Mouse (Mus musculus) embryonic facial prominence, embryonic 15.5 days (tissue): Measurements from ENCODE around the gene Mrpl2. TPM values are rescaled to one million over a fixed set of nuclear protein-coding genes. Genes with fewer than 3 reads are reported as not detected.
A peak's percentile ranks its signal among the peaks of the same experiment; 100 is the strongest.

ENCODE experiments used
- ATAC-seq: fragments of 200-750 bp; cut with Nextera tagmentation; 2 replicates; pipeline ENCODE4 v1.8.0; 2017; ENCODE audit warnings: low read depth, moderate TSS enrichment; ENCODE audit not compliant: insufficient number of reproducible peaks, low FRiP score, low TSS enrichment
- H3K27ac ChIP-seq: fragments of 300-500 bp; sonication (generic); replicated peaks from 2 replicates; pipeline ENCODE4 v1.5.1; 2015; ENCODE audit warnings: mild to moderate bottlenecking, inconsistent platforms
- H3K27me3 ChIP-seq: fragments of 300-500 bp; sonication (generic); 2 replicates; pipeline ENCODE4 v1.6.1; 2015; ENCODE audit warnings: inconsistent platforms
- H3K36me3 ChIP-seq: fragments of 300-500 bp; sonication (generic); 2 replicates; pipeline ENCODE4 v1.6.1; 2015; ENCODE audit warnings: mild to moderate bottlenecking, inconsistent platforms
- H3K4me1 ChIP-seq: fragments of 300-500 bp; sonication (generic); 2 replicates; pipeline ENCODE4 v1.6.1; 2015; ENCODE audit warnings: inconsistent platforms
- H3K4me2 ChIP-seq: fragments of 300-500 bp; sonication (generic); replicated peaks from 2 replicates; pipeline ENCODE4 v1.6.1; 2015; ENCODE audit warnings: mild to moderate bottlenecking, inconsistent platforms
- H3K4me3 ChIP-seq: fragments of 300-500 bp; sonication (generic); replicated peaks from 2 replicates; pipeline ENCODE4 v1.5.1; 2015; ENCODE audit warnings: mild to moderate bottlenecking, inconsistent platforms
- H3K9ac ChIP-seq: fragments of 300-500 bp; sonication (generic); 2 replicates; pipeline ENCODE4 v1.6.1; 2015; ENCODE audit warnings: inconsistent platforms
- H3K9me3 ChIP-seq: fragments of 300-500 bp; sonication (generic); replicated peaks from 2 replicates; pipeline ENCODE4 v1.6.1; 2016; ENCODE audit warnings: inconsistent platforms
- WGBS: fragments of 180-500 bp; shearing (Covaris S2); methylation state at CpG from one replicate; pipeline ENCODE4 v1.1.7; 2015; 5-methylcytosine and 5-hydroxymethylcytosine counted together
- polyA plus RNA-seq: library from polyadenylated mRNA; unstranded; fragments of >200 nt; fragmentation: Nextera tagmentation; extraction: Ambion mirVana; gene quantifications from 2 replicates; pipeline ENCODE4 v1.2.1, GENCODE M21; 2015

Mrpl2 gene
- polyA plus RNA-seq, 1 experiment from 2014 or later = 95.8 TPM

DNA sequence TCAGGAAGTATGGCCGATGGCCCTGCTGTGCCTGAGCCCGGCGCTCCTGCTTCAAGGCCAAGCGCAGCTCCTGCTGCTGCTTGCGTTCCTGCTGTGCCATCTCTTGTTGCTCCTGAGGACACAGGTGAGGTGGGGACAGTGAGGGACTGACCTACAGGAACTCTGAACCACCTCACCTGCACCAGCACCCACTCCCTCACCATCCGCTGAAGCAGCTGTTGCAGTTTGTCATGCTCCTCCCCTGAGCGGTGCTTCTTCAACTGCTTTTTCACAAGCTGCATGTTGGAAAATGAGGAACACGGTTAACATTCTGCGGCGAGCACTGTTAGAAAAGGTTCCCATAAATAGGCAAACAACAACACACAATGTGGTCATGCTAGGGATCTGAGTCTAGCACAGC is 23.9 kb downstream of the Mrpl2 start:
- Histone ChIP-seq H3K9ac (no peak overlapping the region), H3K27ac (no peak overlapping the region), H3K9me3 (no peaks in the 10 kb centered on the region), H3K27me3 (no peaks in the 10 kb centered on the region), H3K4me1 (peaks cover 18% of the 10 kb centered on the region), H3K4me3 (no peak overlapping the region), H3K4me2 (no peak overlapping the region), H3K36me3 (peaks cover 55% of the 10 kb centered on the region)
- ATAC-seq = no peak
- WGBS = 95% methylated on average over 10 of the region's 10 CpGs

- Histone ChIP-seq H3K27ac (peak within 1 kb of the TSS; percentile 96), H3K4me3 (peak within 1 kb of the TSS; percentile 73), H3K4me1 (peaks cover 34% of the 10 kb centered on the region), H3K9ac (peak within 1 kb of the TSS; percentile 69), H3K36me3 (peaks cover 60% of the 10 kb centered on the region), H3K27me3 (no peaks in the 10 kb centered on the region), H3K9me3 (no peaks in the 10 kb centered on the region), H3K4me2 (peak within 1 kb of the TSS; percentile 73)
- WGBS = under 1% methylated on average over 43 of the region's 43 CpGs
- peak; percentile 94 for ATAC-seq
Observed at GRCm38 (mm10) chr17:46673850-46674529, 28.0 kb downstream of the Mrpl2 start, which contains the start of gene Rrp36. Gene Rrp36, minus strand, starts transcription at chr17:46674352.

DNA sequence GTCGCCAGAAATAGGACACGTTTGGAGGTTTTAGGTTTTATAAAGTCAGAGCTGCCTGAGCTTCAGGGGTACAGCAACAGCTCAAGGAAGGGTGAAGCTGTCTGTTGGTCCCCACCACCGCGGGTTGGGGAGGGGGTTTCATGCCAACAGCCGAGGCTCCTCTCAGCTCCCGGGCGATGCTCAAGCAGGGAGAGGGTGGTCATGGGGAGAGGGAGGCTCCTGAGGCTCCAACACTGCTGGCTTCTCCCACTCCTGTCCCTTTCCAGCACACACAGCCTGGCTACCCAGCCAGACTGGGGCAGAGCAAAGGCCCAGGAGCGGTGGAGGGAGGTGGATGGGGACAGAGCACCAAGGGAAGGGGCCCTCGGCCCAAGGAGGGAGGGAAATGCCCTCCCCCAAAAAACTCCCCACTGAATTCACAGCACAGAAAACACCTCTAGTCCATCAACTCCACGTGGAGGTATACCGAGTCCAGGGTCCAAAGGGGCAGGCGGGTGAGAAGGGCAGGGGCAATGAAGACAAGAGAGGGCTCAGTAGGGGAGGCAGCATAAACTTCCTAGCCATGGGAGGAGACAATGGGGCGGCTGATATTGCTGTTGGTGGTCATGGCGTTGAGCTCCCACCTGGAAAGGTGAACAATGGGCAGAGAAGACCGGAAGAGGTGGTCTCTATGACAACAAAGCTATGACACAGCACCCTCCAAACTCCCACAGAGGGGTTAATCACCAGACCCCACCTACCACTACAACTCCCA is 28.7 kb downstream of the Mrpl2 start:
- ATAC-seq = peak; percentile 49
- H3K4me3 ChIP-seq = peak overlapping the region; percentile 73
- peak overlapping the region; percentile 40; the same call in 1 of the 2 replicates for H3K9ac ChIP-seq
- peak overlapping the region; percentile 73 for H3K4me2 ChIP-seq
- H3K27me3 ChIP-seq = no peaks in the 10 kb centered on the region
- H3K9me3 ChIP-seq = no peaks in the 10 kb centered on the region
- 17% methylated on average over 15 of the region's 15 CpGs for WGBS
- H3K4me1 ChIP-seq = peaks cover 41% of the 10 kb centered on the region
- H3K27ac ChIP-seq = peak overlapping the region; percentile 96
- peaks cover 54% of the 10 kb centered on the region for H3K36me3 ChIP-seq

DNA sequence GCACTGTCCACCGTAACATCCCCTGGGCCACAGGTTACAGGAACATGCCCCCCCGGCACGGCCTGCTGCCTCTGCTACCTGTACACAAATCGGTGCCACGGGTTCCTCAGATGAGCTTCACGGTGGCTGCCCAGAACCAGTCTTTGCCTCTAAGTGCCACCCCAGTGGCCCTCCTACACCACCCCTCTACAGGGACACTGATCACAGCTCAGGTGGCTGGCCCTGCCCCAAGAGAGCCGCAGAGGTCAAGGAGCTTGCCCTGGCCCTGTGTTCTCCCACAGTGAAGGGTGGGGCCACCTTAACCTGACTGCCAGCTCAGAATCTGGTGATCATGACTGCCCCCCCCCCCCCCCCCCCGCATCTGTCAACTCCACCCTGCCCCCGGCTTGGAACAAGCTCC is 32.4 kb downstream of the Mrpl2 start, which contains the start of gene Mea1:
Gene Mea1 (plus strand): TSS at position 378 of the 400 bp plus-strand sequence.
- peak within 1 kb of the TSS; percentile 90 for H3K4me3 ChIP-seq
- peak within 1 kb of the TSS; percentile 93; the same call in 1 of the 2 replicates for H3K27ac ChIP-seq
- ATAC-seq = no peak
- peaks cover 45% of the 10 kb centered on the region for H3K36me3 ChIP-seq
- H3K27me3 ChIP-seq = no peaks in the 10 kb centered on the region
- H3K9ac ChIP-seq = peak within 1 kb of the TSS; percentile 78; the same call in 1 of the 2 replicates
- H3K9me3 ChIP-seq = no peaks in the 10 kb centered on the region
- H3K4me1 ChIP-seq = peaks cover 44% of the 10 kb centered on the region
- 79% methylated on average over 8 of the region's 9 CpGs for WGBS
- peak within 1 kb of the TSS; percentile 80 for H3K4me2 ChIP-seq

GRCm38 (mm10) chr17:46678911-46679310 is 32.9 kb downstream of the Mrpl2 start:
- H3K4me2 ChIP-seq = peak overlapping the region; percentile 80
- 0 out of 2 replicates have a peak overlapping the region, but pooled peaks have one; percentile 16 for H3K9ac ChIP-seq
- no peaks in the 10 kb centered on the region for H3K27me3 ChIP-seq
- WGBS = 27% methylated on average over 9 of the region's 9 CpGs
- peaks cover 50% of the 10 kb centered on the region for H3K36me3 ChIP-seq
- H3K27ac ChIP-seq = peak overlapping the region; percentile 93; the same call in 1 of the 2 replicates
- H3K9me3 ChIP-seq = no peaks in the 10 kb centered on the region
- H3K4me3 ChIP-seq = peak overlapping the region; percentile 90
- ATAC-seq = no peak
- H3K4me1 ChIP-seq = peaks cover 42% of the 10 kb centered on the region

- Histone ChIP-seq H3K4me3 (peak overlapping the region; percentile 90), H3K9me3 (no peaks in the 10 kb centered on the region), H3K27ac (peak overlapping the region; percentile 93), H3K9ac (peak overlapping the region; percentile 78), H3K4me1 (peaks cover 33% of the 10 kb centered on the region), H3K27me3 (no peaks in the 10 kb centered on the region), H3K36me3 (peaks cover 57% of the 10 kb centered on the region), H3K4me2 (peak overlapping the region; percentile 80)
- ATAC-seq = no peak; the same call in 1 of the 2 replicates
- under 1% methylated on average over 34 of the region's 34 CpGs for WGBS
Observed at GRCm38 (mm10) chr17:46679843-46680759, 34.1 kb downstream of the Mrpl2 start.

DNA sequence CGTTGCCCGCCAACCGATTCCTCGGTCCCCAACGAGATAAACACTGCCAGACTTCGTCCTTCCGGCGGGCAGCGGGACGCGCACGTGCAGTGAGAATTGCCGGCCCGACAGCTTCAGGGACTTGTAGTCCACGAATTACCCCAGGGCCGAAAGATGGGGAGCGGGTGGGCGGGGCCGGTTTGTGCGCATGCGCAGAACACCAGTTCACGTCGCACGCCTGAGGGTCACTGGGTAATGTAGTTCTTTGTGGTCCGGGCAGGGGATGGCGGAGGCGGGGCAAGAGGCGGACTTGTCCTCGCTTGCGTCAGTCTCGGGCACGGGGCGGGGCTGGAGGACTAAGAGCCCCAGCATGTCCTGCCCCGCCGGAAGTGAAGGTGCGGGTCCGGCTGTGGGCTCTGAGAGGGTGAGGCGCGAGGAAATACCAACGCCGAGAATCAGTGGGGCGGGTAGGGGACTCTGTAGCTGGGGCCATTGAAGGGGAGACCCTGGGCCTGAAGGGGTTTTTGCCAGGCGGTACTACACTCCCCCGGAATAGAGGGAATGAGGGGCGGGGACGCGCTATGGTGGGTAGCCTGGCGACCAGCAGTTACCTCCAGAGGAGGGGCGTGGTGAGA is 34.8 kb downstream of the Mrpl2 start, which contains the start of gene Klhdc3:
Gene Klhdc3 (minus strand): TSS at position 155 of the 614 bp plus-strand sequence.
- Histone ChIP-seq H3K9me3 (no peaks in the 10 kb centered on the region), H3K9ac (peak within 1 kb of the TSS; percentile 78), H3K27me3 (no peaks in the 10 kb centered on the region), H3K4me1 (peaks cover 31% of the 10 kb centered on the region), H3K27ac (peak within 1 kb of the TSS; percentile 93), H3K36me3 (peaks cover 57% of the 10 kb centered on the region), H3K4me2 (peak within 1 kb of the TSS; percentile 80), H3K4me3 (peak within 1 kb of the TSS; percentile 90)
- WGBS = 0% methylated on average over 49 of the region's 49 CpGs
- ATAC-seq = peak; percentile 97

DNA sequence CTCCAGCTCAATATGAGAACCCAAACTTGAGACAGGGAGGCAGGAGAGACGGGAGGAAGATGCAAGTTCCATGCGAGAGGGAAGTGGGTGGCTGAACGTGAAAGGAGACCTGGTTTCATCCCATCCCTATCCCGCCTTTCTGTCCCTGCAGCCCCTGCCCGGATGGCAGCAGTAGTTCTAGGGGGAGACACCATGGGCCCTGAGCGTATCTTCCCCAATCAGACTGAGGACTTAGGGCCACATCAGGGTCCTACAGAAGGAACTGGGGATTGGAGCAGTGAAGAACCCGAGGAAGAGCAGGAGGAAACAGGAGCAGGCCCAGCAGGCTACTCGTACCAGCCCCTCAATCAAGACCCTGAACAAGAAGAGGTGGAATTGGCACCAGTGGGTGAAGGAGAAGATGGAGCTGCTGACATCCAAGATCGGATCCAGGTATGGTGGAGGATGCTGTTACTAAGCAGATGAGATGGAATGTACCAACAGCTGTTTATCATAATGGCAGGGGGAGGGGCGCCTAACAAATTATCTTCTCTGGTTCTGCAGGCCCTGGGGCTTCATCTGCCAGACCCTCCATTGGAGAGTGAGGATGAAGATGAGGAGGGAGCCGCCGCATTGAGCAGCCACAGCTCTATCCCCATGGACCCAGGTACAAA is 35.6 kb downstream of the Mrpl2 start:
- peak overlapping the region; percentile 80 for H3K4me2 ChIP-seq
- 12% methylated on average over 12 of the region's 12 CpGs for WGBS
- H3K4me1 ChIP-seq = peaks cover 31% of the 10 kb centered on the region
- no peak for ATAC-seq
- H3K9ac ChIP-seq = peak overlapping the region; percentile 42
- peaks cover 57% of the 10 kb centered on the region for H3K36me3 ChIP-seq
- H3K9me3 ChIP-seq = no peaks in the 10 kb centered on the region
- peak overlapping the region; percentile 84 for H3K27ac ChIP-seq
- H3K4me3 ChIP-seq = peak overlapping the region; percentile 90
- H3K27me3 ChIP-seq = no peaks in the 10 kb centered on the region

GRCm38 (mm10) chr17:46682654-46683389 is 36.8 kb downstream of the Mrpl2 start:
- no peaks in the 10 kb centered on the region for H3K27me3 ChIP-seq
- H3K36me3 ChIP-seq = peaks cover 55% of the 10 kb centered on the region
- WGBS = 83% methylated on average over 16 of the region's 16 CpGs
- no peak for ATAC-seq
- H3K4me2 ChIP-seq = no peak overlapping the region
- no peak overlapping the region for H3K27ac ChIP-seq
- H3K4me3 ChIP-seq = no peak overlapping the region
- H3K9ac ChIP-seq = no peak overlapping the region
- peaks cover 31% of the 10 kb centered on the region for H3K4me1 ChIP-seq
- H3K9me3 ChIP-seq = no peaks in the 10 kb centered on the region
